Mouse (Mus musculus) heart, adult 2 months (tissue): ENCODE results near the gene Eif4g1. TPM values are rescaled to one million over a fixed set of nuclear protein-coding genes. Genes with fewer than 3 reads are reported as not detected.

Source experiments
- DNase-seq, 2 experiments: peaks; one replicate each; pipeline ENCODE4 v3.0.0; 2021
- H3K27ac ChIP-seq: fragments of 200-600 bp; 2 replicates; pipeline ENCODE4 v1.8.1; 2022
- H3K27me3 ChIP-seq: fragments of 200-500 bp; 2 replicates; pipeline ENCODE4 v1.6.1; 2012; ENCODE audit warnings: mild to moderate bottlenecking, low read length, inconsistent platforms, mixed read lengths; ENCODE audit not compliant: control insufficient read depth, insufficient read depth
- H3K36me3 ChIP-seq: fragments of 200-500 bp; 2 replicates; pipeline ENCODE4 v1.6.1; 2012; ENCODE audit warnings: low read length, inconsistent platforms; ENCODE audit not compliant: control insufficient read depth, insufficient read depth
- H3K4me1 ChIP-seq: fragments of 200-500 bp; 2 replicates; pipeline ENCODE4 v1.6.1; 2011; ENCODE audit warnings: low read length; ENCODE audit not compliant: control insufficient read depth, insufficient read depth
- H3K4me3 ChIP-seq: fragments of 200-600 bp; 2 replicates; pipeline ENCODE4 v1.8.1; 2022
- H3K79me2 ChIP-seq: fragments of 200-500 bp; replicated peaks from 2 replicates; pipeline ENCODE4 v1.6.1; 2012; ENCODE audit warnings: mild to moderate bottlenecking, inconsistent platforms, low read length, moderate library complexity, mixed read lengths; ENCODE audit not compliant: control insufficient read depth, insufficient read depth
- H3K9ac ChIP-seq: fragments of 200-500 bp; 2 replicates; pipeline ENCODE4 v1.6.1; 2012; ENCODE audit warnings: low read depth, mild to moderate bottlenecking, control low read depth, inconsistent platforms, low read length, mixed read lengths
- CTCF ChIP-seq: fragments of 200-600 bp; IDR thresholded peaks from 2 replicates; pipeline ENCODE4 v1.8.1; 2022; ENCODE audit warnings: antibody characterized with exemption, mild to moderate bottlenecking, moderate library complexity
- EP300 ChIP-seq: fragments of 200-500 bp; IDR thresholded peaks from 2 replicates; pipeline ENCODE4 v1.6.1; 2011; ENCODE audit warnings: low read depth, low read length, control low read depth; ENCODE audit not compliant: insufficient read depth
- POLR2A ChIP-seq: fragments of 200-500 bp; IDR thresholded peaks from 2 replicates; pipeline ENCODE4 v1.6.1; 2011; ENCODE audit warnings: mild to moderate bottlenecking, low read depth, low read length, control low read depth; ENCODE audit not compliant: insufficient read depth
- WGBS: fragments of 180-500 bp; shearing (Covaris S2); methylation state at CpG from one replicate; pipeline ENCODE4 v1.1.7; 2018; 5-methylcytosine and 5-hydroxymethylcytosine counted together
- intact Hi-C: fragments of 180-260 bp; cut with DNase I; formaldehyde crosslinking; loops from one replicate; pipeline ENCODE4 v1.15.1; 2025
- polyA plus RNA-seq: library from polyadenylated mRNA; depleted of rRNA; stranded (reverse); fragments of >200 nt; gene quantifications from 2 replicates; pipeline ENCODE4 v1.2.3, GENCODE M21; 2012
- total RNA-seq, 2 experiments: library from RNA; stranded (reverse); gene quantifications; 2 replicates each; pipeline ENCODE4 v1.2.3; 2021

The Eif4g1 gene
- total and polyA plus RNA-seq, 3 experiments: 343 to 420 (median 344) TPM

GRCm38 (mm10) chr16:20703699-20704400 is 35.7 kb downstream of the Eif4g1 start:
- DNase-seq: no peak
- Histone ChIP-seq H3K4me1 (no peaks in the 10 kb centered on the region), H3K9ac (no peak overlapping the region), H3K36me3 (no peaks in the 10 kb centered on the region), H3K27me3 (no peaks in the 10 kb centered on the region), H3K27ac (no peak overlapping the region), H3K79me2 (no peaks in the 10 kb centered on the region), H3K4me3 (no peak overlapping the region)
- intact Hi-C loops: no loop called here
- 78% methylated on average over 6 of the region's 6 CpGs for WGBS
- no peak for TF ChIP-seq EP300

- WGBS: 78% methylated on average over 3 of the region's 3 CpGs
- Histone ChIP-seq H3K79me2 (no peaks in the 10 kb centered on the region), H3K27me3 (no peaks in the 10 kb centered on the region), H3K9ac (no peak overlapping the region), H3K4me1 (no peaks in the 10 kb centered on the region), H3K4me3 (no peak overlapping the region), H3K27ac (no peak overlapping the region), H3K36me3 (no peaks in the 10 kb centered on the region)
- TF ChIP-seq POLR2A (no peak), EP300 (no peak), CTCF (no peak)
- no peak for DNase-seq
- intact Hi-C loops: no loop called here
Measured at GRCm38 (mm10) chr16:20705786-20706185, 37.7 kb downstream of the Eif4g1 start.

GRCm38 (mm10) chr16:20706407-20707055 is 38.4 kb downstream of the Eif4g1 start:
- Histone ChIP-seq H3K79me2 (no peaks in the 10 kb centered on the region), H3K9ac (no peak overlapping the region), H3K4me1 (no peaks in the 10 kb centered on the region), H3K36me3 (no peaks in the 10 kb centered on the region), H3K27me3 (no peaks in the 10 kb centered on the region), H3K27ac (no peak overlapping the region), H3K4me3 (no peak overlapping the region)
- 79% methylated on average over 2 of the region's 2 CpGs for WGBS
- no peak for DNase-seq
- intact Hi-C loops: no loop called here
- TF ChIP-seq CTCF: no peak
- no peak for TF ChIP-seq EP300
- no peak for TF ChIP-seq POLR2A

GRCm38 (mm10) chr16:20708220-20708938 is 40.3 kb downstream of the Eif4g1 start:
- no peaks in the 10 kb centered on the region for H3K36me3 ChIP-seq
- H3K9ac ChIP-seq: no peak overlapping the region
- H3K4me3 ChIP-seq: no peak overlapping the region
- no peaks in the 10 kb centered on the region for H3K79me2 ChIP-seq
- H3K4me1 ChIP-seq: no peaks in the 10 kb centered on the region
- H3K27me3 ChIP-seq: no peaks in the 10 kb centered on the region
- TF ChIP-seq EP300 (no peak), POLR2A (no peak), CTCF (no peak)
- intact Hi-C loops: loop anchor here (2.0 kb wide), 1 partner anchor 56 kb away; no protein-coding TSS in a partner anchor
- 91% methylated on average over 21 of the region's 21 CpGs for WGBS
- DNase-seq: no peak
- no peak overlapping the region for H3K27ac ChIP-seq

- intact Hi-C loops: loop anchor here (2.0 kb wide), 1 partner anchor 56 kb away; no protein-coding TSS in a partner anchor
- Histone ChIP-seq H3K9ac (no peak overlapping the region), H3K27me3 (no peaks in the 10 kb centered on the region), H3K36me3 (no peaks in the 10 kb centered on the region), H3K4me1 (no peaks in the 10 kb centered on the region), H3K79me2 (no peaks in the 10 kb centered on the region), H3K27ac (no peak overlapping the region), H3K4me3 (no peak overlapping the region)
- WGBS: 77% methylated on average over 19 of the region's 19 CpGs
- DNase-seq: peak in 1 of 2 experiments; percentile 58
- TF ChIP-seq POLR2A (no peak), CTCF (peak; percentile 81)
Measured at GRCm38 (mm10) chr16:20708939-20709734, 41.0 kb downstream of the Eif4g1 start.
